Mouse (Mus musculus) thymus, adult 2 months (tissue): ENCODE measurements around the gene 1190005I06Rik. TPM values are rescaled to one million over a fixed set of nuclear protein-coding genes. Genes with fewer than 3 reads are reported as not detected.

Source experiments
- DNase-seq: peaks from one replicate; pipeline ENCODE4 v3.0.0; 2021
- H3K27ac ChIP-seq: fragments of 200-500 bp; 2 replicates; pipeline ENCODE4 v1.5.1; 2012; ENCODE audit warnings: low read length, control low read depth; ENCODE audit not compliant: control insufficient read depth, insufficient read depth
- H3K27me3 ChIP-seq: fragments of 200-500 bp; 2 replicates; pipeline ENCODE4 v1.6.1; 2012; ENCODE audit warnings: mild to moderate bottlenecking, low read length, moderate library complexity, mixed read lengths; ENCODE audit not compliant: control insufficient read depth, insufficient read depth
- H3K36me3 ChIP-seq: fragments of 200-500 bp; 2 replicates; pipeline ENCODE4 v1.6.1; 2012; ENCODE audit warnings: mild to moderate bottlenecking, low read length, moderate library complexity; ENCODE audit not compliant: control insufficient read depth, insufficient read depth
- H3K4me1 ChIP-seq: fragments of 200-500 bp; replicated peaks from 2 replicates; pipeline ENCODE4 v1.6.1; 2012; ENCODE audit warnings: low read length; ENCODE audit not compliant: control insufficient read depth, insufficient read depth
- H3K4me3 ChIP-seq: fragments of 200-500 bp; 2 replicates; pipeline ENCODE4 v1.5.1; 2012; ENCODE audit warnings: mild to moderate bottlenecking, low read length, control low read depth, moderate library complexity; ENCODE audit not compliant: control insufficient read depth, insufficient read depth
- CTCF ChIP-seq: fragments of 200-500 bp; IDR thresholded peaks from 2 replicates; pipeline ENCODE4 v1.5.1; 2012; ENCODE audit warnings: mild to moderate bottlenecking, control low read depth, low read length, moderate library complexity, borderline replicate concordance; ENCODE audit not compliant: control insufficient read depth, poor library complexity, insufficient read depth; ENCODE audit errors: extremely low read depth
- POLR2A ChIP-seq: fragments of 200-500 bp; IDR thresholded peaks from 2 replicates; pipeline ENCODE4 v1.6.1; 2012; ENCODE audit warnings: mild to moderate bottlenecking, low read length, control low read depth, moderate library complexity; ENCODE audit not compliant: control insufficient read depth, poor library complexity, insufficient read depth; ENCODE audit errors: extremely low read depth
- WGBS: fragments of 180-500 bp; shearing (Covaris S2); methylation state at CpG from one replicate; pipeline ENCODE4 v1.1.7; 2018; 5-methylcytosine and 5-hydroxymethylcytosine counted together
- polyA plus RNA-seq: library from polyadenylated mRNA; depleted of rRNA; stranded (reverse); fragments of >200 nt; gene quantifications from 2 replicates; pipeline ENCODE4 v1.2.3, GENCODE M21; 2012; rRNA removed

The 1190005I06Rik gene
- 5.6 and 6.1 TPM in 2 replicates for polyA plus RNA-seq

GRCm38 (mm10) chr8:120647532-120647931 is at the start of gene 1190005I06Rik:
1190005I06Rik (minus strand) TSS chr8:120647632.
- Histone ChIP-seq H3K4me1 (no peaks in the 10 kb centered on the region), H3K4me3 (no peak within 1 kb of the TSS), H3K36me3 (no peaks in the 10 kb centered on the region), H3K27ac (no peak within 1 kb of the TSS), H3K27me3 (no peaks in the 10 kb centered on the region)
- WGBS = 91% methylated on average over 7 of the region's 7 CpGs
- TF ChIP-seq CTCF (no peak), POLR2A (no peak)
- no peak for DNase-seq

- peaks cover 51% of the 10 kb centered on the region for H3K4me1 ChIP-seq
- H3K4me3 ChIP-seq = no peak overlapping the region
- no peaks in the 10 kb centered on the region for H3K27me3 ChIP-seq
- H3K36me3 ChIP-seq = no peaks in the 10 kb centered on the region
- DNase-seq = peak; percentile 76
- no peak overlapping the region for H3K27ac ChIP-seq
- TF ChIP-seq CTCF = 0 out of 2 replicates have a peak, but pooled peaks have one; percentile 17
- TF ChIP-seq POLR2A = no peak
- 15% methylated on average over 13 of the region's 13 CpGs for WGBS
Observed at GRCm38 (mm10) chr8:120696401-120697153, 49.1 kb upstream of the 1190005I06Rik start.

DNA sequence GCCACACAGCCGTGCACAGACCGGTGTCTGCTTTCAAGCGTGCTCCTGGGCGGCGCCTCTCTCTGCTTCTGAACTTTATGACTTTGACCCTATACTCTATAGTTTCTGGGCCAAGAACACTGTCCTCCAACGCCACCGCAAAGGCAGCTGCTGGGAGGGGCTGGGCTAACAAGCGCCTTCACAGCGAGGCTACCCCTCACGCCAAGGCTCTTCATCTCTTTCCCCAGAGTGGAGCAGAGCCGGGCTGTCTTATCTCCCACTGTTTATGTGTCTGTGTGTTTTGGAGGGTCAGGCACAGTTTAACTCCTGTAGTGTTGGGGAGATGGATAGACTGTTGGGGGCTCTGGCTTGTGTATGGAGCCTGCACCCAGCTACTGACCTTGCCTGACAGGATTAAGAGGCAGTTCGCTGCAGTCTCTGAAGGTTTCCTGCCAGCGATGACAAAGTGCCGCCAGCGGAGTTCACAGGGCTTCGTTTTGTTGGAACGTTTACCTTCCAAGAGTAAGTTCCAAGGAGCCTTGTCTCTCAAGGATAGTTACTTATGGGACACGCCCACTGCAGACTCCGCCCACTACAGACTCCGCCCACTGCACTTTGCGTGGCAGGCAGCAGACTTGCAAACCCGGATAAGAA is 46.5 kb upstream of the 1190005I06Rik start:
- H3K36me3 ChIP-seq = no peaks in the 10 kb centered on the region

GRCm38 (mm10) chr8:120692934-120693333 is 45.5 kb upstream of the 1190005I06Rik start:
- Histone ChIP-seq H3K27me3 (no peaks in the 10 kb centered on the region), H3K36me3 (no peaks in the 10 kb centered on the region), H3K27ac (no peak overlapping the region), H3K4me1 (peaks cover 23% of the 10 kb centered on the region), H3K4me3 (no peak overlapping the region)
- no peak for TF ChIP-seq POLR2A
- TF ChIP-seq CTCF = no peak
- 82% methylated on average over 4 of the region's 4 CpGs for WGBS
- no peak for DNase-seq

More for the DNA sequence above, 46.5 kb upstream of the 1190005I06Rik start:
- WGBS = 71% methylated on average over 22 of the region's 22 CpGs
- no peak overlapping the region for H3K4me3 ChIP-seq
- H3K27ac ChIP-seq = no peak overlapping the region
- TF ChIP-seq POLR2A (no peak), CTCF (no peak)
- H3K4me1 ChIP-seq = peaks cover 26% of the 10 kb centered on the region
- no peaks in the 10 kb centered on the region for H3K27me3 ChIP-seq
- DNase-seq = no peak

DNA sequence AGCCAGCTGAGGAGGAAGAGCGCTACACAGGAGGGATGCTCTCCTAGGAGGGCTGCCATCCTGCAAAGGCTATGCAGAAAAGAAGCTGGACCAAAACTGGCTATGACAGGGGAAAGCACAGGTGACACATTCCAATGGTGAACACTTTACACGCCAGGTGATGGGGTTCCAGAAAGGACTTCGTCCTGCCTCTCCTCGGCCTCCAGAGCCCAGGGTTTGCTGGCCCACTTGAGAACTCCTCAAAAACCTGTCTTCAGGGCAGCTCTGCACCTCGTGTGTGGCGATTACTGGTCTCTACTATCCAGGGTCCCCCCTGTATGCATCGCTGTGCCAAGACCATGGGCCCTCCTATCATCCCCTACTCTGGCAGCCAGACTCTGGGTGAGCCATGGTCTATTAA is 41.1 kb upstream of the 1190005I06Rik start:
- DNase-seq = no peak
- TF ChIP-seq POLR2A = no peak
- no peak for TF ChIP-seq CTCF
- H3K27ac ChIP-seq = no peak overlapping the region
- H3K4me1 ChIP-seq = peaks cover 10% of the 10 kb centered on the region; the same call in 1 of the 2 replicates
- H3K36me3 ChIP-seq = no peaks in the 10 kb centered on the region
- H3K27me3 ChIP-seq = no peaks in the 10 kb centered on the region
- no peak overlapping the region for H3K4me3 ChIP-seq
- 93% methylated on average over 7 of the region's 7 CpGs for WGBS

DNA sequence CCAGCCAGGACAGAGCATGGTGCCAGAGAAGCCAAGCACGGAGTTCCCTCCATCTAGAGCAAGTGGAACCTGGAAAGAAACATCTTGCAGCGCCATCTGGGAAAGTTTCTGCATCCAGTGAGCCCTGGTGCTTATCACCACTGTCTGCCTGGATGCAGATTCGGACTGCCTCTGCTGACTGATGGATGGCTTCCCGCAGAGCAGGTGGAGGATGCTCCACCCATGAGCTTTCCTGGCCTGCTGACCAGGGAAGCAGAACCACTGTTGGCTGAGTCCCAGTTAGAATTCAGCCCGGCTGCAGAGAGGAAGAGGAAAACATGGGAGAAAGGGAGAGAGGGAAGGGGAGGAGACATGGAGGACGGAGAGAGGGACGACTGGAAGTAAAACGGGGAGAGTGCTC is 40.4 kb upstream of the 1190005I06Rik start:
- no peak for DNase-seq
- H3K4me3 ChIP-seq = no peak overlapping the region
- 90% methylated on average over 8 of the region's 8 CpGs for WGBS
- TF ChIP-seq POLR2A (no peak), CTCF (no peak)
- no peaks in the 10 kb centered on the region for H3K36me3 ChIP-seq
- H3K4me1 ChIP-seq = peaks cover 8% of the 10 kb centered on the region; the same call in 1 of the 2 replicates
- H3K27ac ChIP-seq = no peak overlapping the region
- H3K27me3 ChIP-seq = no peaks in the 10 kb centered on the region
